15 mouse cellular contexts compared by ENCODE assay signal in genomic region chr13:55392933-55393332, GRCm38 (mm10). TPM values are rescaled to one million over a fixed set of nuclear protein-coding genes. Genes with fewer than 3 reads are reported as not detected.
DNase-seq lines count a peak whose midpoint lies in the region; ATAC-seq and TF ChIP-seq lines count a peak whose summit lies in the region.
"Had no signal": no experiment of that assay in that cellular context is flagged by ENCODE, and none has a peak within 500 bp of the region (broad histone marks: within the 10 kb centered on the region; RNA-seq: fewer than 3 reads in every experiment).

No protein-coding gene starts in this region.

- H3K9ac ChIP-seq in midbrain, embryonic 15.5 days = no peak overlapping the region

- no peak overlapping the region for H3K27ac ChIP-seq in layer of hippocampus, adult 2 months
- H3K27ac ChIP-seq in midbrain, embryonic 15.5 days = no peak overlapping the region
- H3K27ac ChIP-seq: limb, embryonic 10.5 days; midbrain, embryonic 10.5 days had no signal

- TF ChIP-seq CTCF in layer of hippocampus, adult 2 months (conservative IDR thresholded peaks at IDR 0.05) = peak; percentile 70

- WGBS in midbrain, embryonic 15.5 days = 70% methylated on average over 4 of the region's 4 CpGs

- H3K4me3 ChIP-seq in layer of hippocampus, adult 2 months = no peak overlapping the region
- H3K4me3 ChIP-seq in midbrain, embryonic 15.5 days = no peak overlapping the region
- H3K4me3 ChIP-seq: limb, embryonic 10.5 days; midbrain, embryonic 10.5 days had no signal

- H3K4me2 ChIP-seq in midbrain, embryonic 15.5 days = no peak overlapping the region
- H3K4me2 ChIP-seq: heart, embryonic 11.5 days had no signal

- no peaks in the 10 kb centered on the region for H3K27me3 ChIP-seq in midbrain, embryonic 15.5 days (replicated peaks)

- DNase-seq in layer of hippocampus, adult 2 months (ENCODE audit: low spot score in 2 of 2) = no peak
- DNase-seq in layer of hippocampus, adult 18-20 months (ENCODE audit: low spot score in 2 of 2) = no peak
- DNase-seq in CD4-positive helper T cell, adult 2 months (ENCODE audit: low read depth, low spot score) = peak; percentile 49
- DNase-seq in NIH3T3 (ENCODE audit: low read depth) = peak; percentile 18
- DNase-seq in ovary, postnatal 36 days (ENCODE audit: low spot score) = no peak
- no peak for DNase-seq in right cerebral cortex, postnatal 10 days (ENCODE audit: low spot score in 2 of 2)
- DNase-seq: cerebellum, postnatal 25 days had no signal

- ATAC-seq in megakaryocyte-erythroid progenitor cell, adult 5-6 weeks (replicated peaks; ENCODE audit: low FRiP score, low TSS enrichment, poor library complexity, severe bottlenecking) = peak; percentile 63; the same call in 1 of the 2 replicates
- ATAC-seq in midbrain, embryonic 15.5 days (replicated peaks) = no peak

- H3K9me3 ChIP-seq in midbrain, embryonic 15.5 days = no peaks in the 10 kb centered on the region
- H3K9me3 ChIP-seq: limb, embryonic 10.5 days; midbrain, embryonic 10.5 days had no signal

- H3K4me1 ChIP-seq in midbrain, embryonic 15.5 days = no peaks in the 10 kb centered on the region
- H3K4me1 ChIP-seq: limb, embryonic 10.5 days; midbrain, embryonic 10.5 days had no signal

- no peaks in the 10 kb centered on the region for H3K36me3 ChIP-seq in midbrain, embryonic 15.5 days (replicated peaks)
- H3K36me3 ChIP-seq: limb, embryonic 10.5 days; midbrain, embryonic 10.5 days had no signal

RNA-seq across cellular contexts. Expression of gene Slc34a1, which starts 5.1 kb away (rescaled TPM):
- total RNA-seq in layer of hippocampus, adult 2 months (2021) = under 1 TPM in 1 of 2 experiments, not detected in 1; 0.15 TPM
- not detected for total RNA-seq in layer of hippocampus, adult 18-20 months (2021)
- total RNA-seq in megakaryocyte-erythroid progenitor cell, adult 5-6 weeks (2014; fragmentation: Nextera tagmentation) = not detected in 2 replicates
- total RNA-seq in megakaryocyte-erythroid progenitor cell, adult 5-6 weeks (2017) = not detected in 2 replicates
- polyA plus RNA-seq in midbrain, embryonic 15.5 days (2015; fragmentation: Nextera tagmentation; extraction: Ambion mirVana) = 0.05 TPM in 1 of 2 replicates, not detected in the other
- polyA plus RNA-seq: heart, embryonic 11.5 days; intestine, embryonic 14.5 days; limb, embryonic 10.5 days; midbrain, embryonic 10.5 days had no signal

RNA-seq across cellular contexts. Expression of gene Pfn3, which starts 22.1 kb away (rescaled TPM):
- total RNA-seq in layer of hippocampus, adult 2 months (2021) = not detected
- under 1 TPM in 1 of 2 experiments, not detected in 1; 0.68 TPM for total RNA-seq in layer of hippocampus, adult 18-20 months (2021)
- not detected in 2 replicates for total RNA-seq in megakaryocyte-erythroid progenitor cell, adult 5-6 weeks (2014; fragmentation: Nextera tagmentation)
- not detected in 2 replicates for total RNA-seq in megakaryocyte-erythroid progenitor cell, adult 5-6 weeks (2017)
- polyA plus RNA-seq in midbrain, embryonic 15.5 days (2015; fragmentation: Nextera tagmentation; extraction: Ambion mirVana) = 0.43 and 0.45 TPM in 2 replicates
- total RNA-seq: adrenal gland, adult 18-20 months had no signal
- polyA plus RNA-seq: heart, embryonic 11.5 days; intestine, embryonic 14.5 days; limb, embryonic 10.5 days; midbrain, embryonic 10.5 days; stomach, embryonic 16.5 days had no signal

RNA-seq across cellular contexts. Expression of gene Rgs14, which starts 23.4 kb away (rescaled TPM):
- total RNA-seq in layer of hippocampus, adult 2 months (2021) = 100 to 1,000 TPM; 113 to 119 TPM
- 100 to 1,000 TPM; 103 to 112 TPM for total RNA-seq in layer of hippocampus, adult 18-20 months (2021)
- 6.9 and 11.9 TPM in 2 replicates for total RNA-seq in megakaryocyte-erythroid progenitor cell, adult 5-6 weeks (2014; fragmentation: Nextera tagmentation)
- total RNA-seq in megakaryocyte-erythroid progenitor cell, adult 5-6 weeks (2017) = 1.8 and 3.2 TPM in 2 replicates
- polyA plus RNA-seq in midbrain, embryonic 15.5 days (2015; fragmentation: Nextera tagmentation; extraction: Ambion mirVana) = 0.34 and 0.52 TPM in 2 replicates

RNA-seq across cellular contexts. Expression of gene Lman2, which starts 30.4 kb away (rescaled TPM):
- total RNA-seq in layer of hippocampus, adult 2 months (2021) = 10 to 100 TPM; 66.2 to 66.8 TPM
- 10 to 100 TPM; 65.9 to 66.8 TPM for total RNA-seq in layer of hippocampus, adult 18-20 months (2021)
- total RNA-seq in megakaryocyte-erythroid progenitor cell, adult 5-6 weeks (2014; fragmentation: Nextera tagmentation) = 110 and 122 TPM in 2 replicates
- 75.6 and 91.9 TPM in 2 replicates for total RNA-seq in megakaryocyte-erythroid progenitor cell, adult 5-6 weeks (2017)
- polyA plus RNA-seq in midbrain, embryonic 15.5 days (2015; fragmentation: Nextera tagmentation; extraction: Ambion mirVana) = 57.1 and 57.5 TPM in 2 replicates

RNA-seq across cellular contexts. Expression of gene F12, which starts 33.7 kb away (rescaled TPM):
- under 1 TPM; 0.44 to 0.93 TPM for total RNA-seq in layer of hippocampus, adult 2 months (2021)
- total RNA-seq in layer of hippocampus, adult 18-20 months (2021) = under 1 TPM; 0.32 to 0.36 TPM
- total RNA-seq in megakaryocyte-erythroid progenitor cell, adult 5-6 weeks (2014; fragmentation: Nextera tagmentation) = not detected in 2 replicates
- total RNA-seq in megakaryocyte-erythroid progenitor cell, adult 5-6 weeks (2017) = not detected in 2 replicates
- 0.09 and 0.14 TPM in 2 replicates for polyA plus RNA-seq in midbrain, embryonic 15.5 days (2015; fragmentation: Nextera tagmentation; extraction: Ambion mirVana)
- total RNA-seq: adrenal gland, adult 18-20 months had no signal
- polyA plus RNA-seq: limb, embryonic 10.5 days; midbrain, embryonic 10.5 days had no signal

Comparison
In these comparisons a context has a peak if more than half of its experiments do, and no peak if none do; other contexts are left out.
1. DNase-seq: peak in CD4-positive helper T cell, adult 2 months (single experiment) and NIH3T3 (single experiment); none in layer of hippocampus, adult 2 months (0 of 2), layer of hippocampus, adult 18-20 months (0 of 2), ovary, postnatal 36 days (single experiment) and right cerebral cortex, postnatal 10 days (0 of 2).
2. RNA of gene Rgs14, which starts 23.4 kb away (total RNA-seq): 113 to 119 TPM in layer of hippocampus, adult 2 months and 103 to 112 TPM in layer of hippocampus, adult 18-20 months; 1.8 to 11.9 TPM in megakaryocyte-erythroid progenitor cell, adult 5-6 weeks; every median in the first group is over 4 times any median in the second.